Mouse (Mus musculus): Measurements from ENCODE around the gene Hhipl1.

Hhipl1 gene

GRCm38 (mm10) chr12:108305812-108306794 lies at the start of gene Hhipl1:
TSS of gene Hhipl1 (plus strand) at chr12:108306270.
- in situ Hi-C loops (cut with MboI, MseI): no loop called here

DNA sequence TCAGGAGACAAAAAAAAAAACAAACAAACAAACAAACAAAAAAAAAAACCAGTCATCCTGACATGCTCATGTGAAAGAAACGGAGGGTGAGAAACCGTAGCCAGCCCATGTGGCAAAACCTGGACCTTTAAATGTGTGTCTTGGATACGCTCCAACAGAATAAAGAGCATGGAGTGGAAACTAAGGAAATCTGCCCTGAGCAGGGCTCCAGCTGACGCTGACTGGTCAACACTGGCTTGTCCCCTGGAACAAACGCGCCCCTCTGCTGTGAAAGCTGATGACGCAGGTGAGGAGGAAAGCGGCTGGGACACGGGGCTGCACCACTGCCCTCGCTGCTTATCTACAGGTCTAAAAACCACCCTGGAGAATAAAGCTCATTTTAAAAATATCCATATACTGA lies 49.3 kb upstream of the Hhipl1 start:
- in situ Hi-C loops (cut with MboI, MseI): no loop called here

- in situ Hi-C loops (cut with MboI, MseI): no loop called here
Measured at GRCm38 (mm10) chr12:108259322-108260049, 46.6 kb upstream of the Hhipl1 start.

DNA sequence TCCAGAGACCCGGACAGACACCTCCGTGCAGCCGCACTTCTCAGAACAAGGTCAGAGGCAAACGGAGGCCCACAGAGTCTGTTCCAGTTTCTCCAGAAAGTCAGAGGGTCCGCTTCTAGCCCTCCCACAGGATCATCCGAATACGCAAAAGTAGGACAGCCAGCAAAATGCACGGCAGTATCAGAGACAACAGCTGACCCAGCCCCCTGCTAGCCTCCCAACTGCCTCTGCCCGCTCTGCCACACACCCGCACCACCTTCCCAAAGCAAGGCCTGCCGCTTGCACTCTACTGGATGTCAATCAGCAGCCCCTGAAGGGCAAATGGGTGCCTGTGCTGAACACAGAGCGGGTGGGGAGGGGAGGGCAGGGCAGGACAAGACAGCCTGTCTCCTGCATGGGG lies 45.1 kb upstream of the Hhipl1 start:
- in situ Hi-C loops (cut with MboI, MseI): no loop called here

GRCm38 (mm10) chr12:108264918-108265317 lies 41.2 kb upstream of the Hhipl1 start:
- in situ Hi-C loops (cut with MboI, MseI): no loop called here

DNA sequence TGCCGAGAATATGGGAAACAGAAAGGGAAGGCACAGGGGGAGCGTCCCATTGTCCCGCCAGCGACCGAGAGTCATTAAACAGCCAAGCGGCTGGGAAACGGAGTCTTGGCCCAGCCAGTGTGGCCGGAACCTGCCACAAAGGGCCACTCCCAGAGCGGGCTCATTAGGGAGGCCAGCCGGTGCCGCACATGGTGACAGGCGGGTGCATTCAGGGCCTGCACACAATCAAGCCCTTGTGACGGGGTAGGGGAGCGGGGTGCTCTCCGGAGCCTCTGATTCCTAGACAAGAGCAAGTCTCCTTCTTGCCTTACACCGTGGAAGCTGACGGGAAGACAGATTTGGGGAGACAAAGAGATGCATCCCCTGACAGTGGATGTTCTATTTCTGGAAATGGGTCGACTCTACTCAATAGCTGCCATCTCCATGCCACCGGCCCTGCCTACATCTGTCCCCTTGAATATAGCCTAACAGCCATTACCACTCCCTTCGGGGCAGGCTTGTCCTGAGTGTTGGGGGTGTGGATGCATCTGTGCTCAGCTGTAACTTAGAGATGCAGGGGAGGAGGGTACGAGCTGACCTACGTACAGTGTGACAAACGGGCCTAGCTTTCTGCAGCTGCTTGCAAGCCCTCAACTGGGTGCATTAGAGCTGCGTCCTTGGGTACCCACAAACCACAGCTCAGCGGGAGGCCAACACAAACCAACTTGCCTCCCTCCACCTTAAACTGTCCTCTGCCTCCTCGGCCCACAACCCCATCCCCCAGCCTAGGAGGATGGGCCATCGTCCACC lies 40.0 kb upstream of the Hhipl1 start:
- in situ Hi-C loops (cut with MboI, MseI): no loop called here

DNA sequence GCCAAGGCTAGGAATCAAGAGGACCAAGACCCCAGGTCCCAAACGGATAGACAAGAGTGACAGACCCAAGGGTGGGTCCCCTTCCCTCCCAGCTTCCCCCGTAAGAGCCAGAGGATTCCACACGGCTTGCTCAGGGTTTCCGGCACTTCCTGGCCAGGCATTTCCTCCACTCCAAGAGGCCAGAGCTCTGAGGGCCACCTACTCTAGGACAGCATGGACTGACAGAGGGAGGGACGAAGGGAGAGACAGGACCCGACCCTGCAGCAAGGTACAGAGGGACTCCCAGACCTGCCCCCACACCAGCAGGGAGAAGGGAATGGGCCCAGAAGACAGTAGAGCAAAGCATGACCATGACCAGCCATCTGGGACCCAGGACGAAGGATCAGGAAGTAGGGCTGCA lies 38.4 kb upstream of the Hhipl1 start:
- in situ Hi-C loops (cut with MboI, MseI): no loop called here

DNA sequence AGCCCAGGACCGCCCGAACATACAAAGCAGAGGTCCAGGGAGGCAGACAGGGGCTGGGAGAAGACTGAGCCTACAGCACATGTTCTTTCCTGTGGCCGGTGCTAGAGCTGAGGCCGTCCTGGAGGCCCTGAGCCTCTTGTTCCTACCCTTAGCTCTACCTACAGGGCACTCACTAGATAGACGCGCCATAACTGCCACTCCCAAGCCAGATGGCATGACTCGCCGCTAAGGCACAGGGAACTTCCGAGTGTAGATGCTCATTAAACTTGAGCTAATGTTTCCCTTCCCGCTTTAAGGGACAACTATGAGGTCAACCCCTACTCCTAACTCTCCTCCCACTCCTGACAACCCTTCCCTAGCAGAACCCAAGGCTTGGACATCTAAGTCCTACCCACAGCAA lies 37.1 kb upstream of the Hhipl1 start:
- in situ Hi-C loops (cut with MboI, MseI): no loop called here

- in situ Hi-C loops (cut with MboI, MseI): no loop called here
Measured at GRCm38 (mm10) chr12:108269699-108270098, 36.4 kb upstream of the Hhipl1 start.

GRCm38 (mm10) chr12:108270240-108270919 lies 35.7 kb upstream of the Hhipl1 start:
- in situ Hi-C loops (cut with MboI, MseI): no loop called here

DNA sequence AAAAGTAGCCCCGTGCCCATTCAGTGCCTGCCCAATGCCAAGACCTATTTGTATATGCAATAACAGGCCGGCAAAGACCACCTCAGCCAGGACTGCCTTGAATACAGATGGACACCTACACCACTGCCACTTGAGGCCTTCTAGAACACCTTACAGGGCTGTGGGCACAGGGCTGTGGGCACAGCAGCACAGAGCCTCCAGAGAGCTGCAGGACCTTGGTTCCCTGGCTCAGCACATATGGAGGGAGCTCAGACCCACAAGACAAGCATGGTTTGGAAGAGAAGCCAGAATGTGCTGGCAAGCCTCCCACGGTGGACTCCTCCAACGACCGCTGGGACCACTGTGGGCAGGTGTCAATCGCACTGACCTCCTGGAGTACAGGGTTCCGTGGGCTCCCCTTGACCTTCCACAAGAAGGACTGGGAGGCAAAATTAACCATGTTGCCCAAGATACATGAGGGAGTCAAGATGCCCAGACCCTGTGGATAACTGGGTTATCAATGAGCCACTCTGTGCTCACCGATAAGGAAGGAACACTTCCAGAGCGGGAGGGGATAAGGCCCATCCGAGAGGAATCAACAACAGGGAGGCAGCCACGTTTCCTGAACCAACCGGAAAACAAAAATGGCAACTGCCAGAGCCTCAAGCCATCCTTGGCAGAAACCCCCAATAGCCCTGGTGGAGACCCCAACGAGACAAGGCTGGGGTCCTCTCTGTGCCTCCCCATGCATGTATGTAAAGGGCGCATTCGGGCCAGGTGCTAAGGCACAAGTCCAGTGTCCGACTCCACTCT lies 34.5 kb upstream of the Hhipl1 start:
- in situ Hi-C loops (cut with MboI, MseI): no loop called here

DNA sequence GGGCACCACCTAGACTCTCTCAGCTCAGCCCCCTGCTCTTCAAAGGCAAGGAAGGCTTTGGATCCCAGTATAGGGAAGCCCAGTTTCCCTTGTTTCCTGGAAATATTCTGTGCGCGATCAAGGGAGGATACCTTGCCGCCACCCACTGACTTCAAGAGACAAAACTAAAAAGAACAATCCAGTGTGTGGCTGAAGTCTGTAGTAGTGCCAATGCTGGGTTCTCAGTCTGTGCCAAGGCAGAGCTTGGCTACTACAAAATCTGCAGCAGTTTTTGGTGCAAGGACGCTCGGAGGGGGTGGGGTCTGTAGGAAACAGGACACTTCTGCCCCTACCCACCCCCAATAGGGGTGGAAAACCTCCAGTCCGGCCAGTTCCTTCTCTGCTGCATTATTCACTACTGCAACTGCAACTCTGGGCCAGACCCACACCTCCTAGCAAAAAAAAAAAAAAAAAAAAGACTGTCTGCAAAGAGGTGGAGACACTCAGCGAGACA lies 33.9 kb upstream of the Hhipl1 start:
- in situ Hi-C loops (cut with MboI, MseI): no loop called here

DNA sequence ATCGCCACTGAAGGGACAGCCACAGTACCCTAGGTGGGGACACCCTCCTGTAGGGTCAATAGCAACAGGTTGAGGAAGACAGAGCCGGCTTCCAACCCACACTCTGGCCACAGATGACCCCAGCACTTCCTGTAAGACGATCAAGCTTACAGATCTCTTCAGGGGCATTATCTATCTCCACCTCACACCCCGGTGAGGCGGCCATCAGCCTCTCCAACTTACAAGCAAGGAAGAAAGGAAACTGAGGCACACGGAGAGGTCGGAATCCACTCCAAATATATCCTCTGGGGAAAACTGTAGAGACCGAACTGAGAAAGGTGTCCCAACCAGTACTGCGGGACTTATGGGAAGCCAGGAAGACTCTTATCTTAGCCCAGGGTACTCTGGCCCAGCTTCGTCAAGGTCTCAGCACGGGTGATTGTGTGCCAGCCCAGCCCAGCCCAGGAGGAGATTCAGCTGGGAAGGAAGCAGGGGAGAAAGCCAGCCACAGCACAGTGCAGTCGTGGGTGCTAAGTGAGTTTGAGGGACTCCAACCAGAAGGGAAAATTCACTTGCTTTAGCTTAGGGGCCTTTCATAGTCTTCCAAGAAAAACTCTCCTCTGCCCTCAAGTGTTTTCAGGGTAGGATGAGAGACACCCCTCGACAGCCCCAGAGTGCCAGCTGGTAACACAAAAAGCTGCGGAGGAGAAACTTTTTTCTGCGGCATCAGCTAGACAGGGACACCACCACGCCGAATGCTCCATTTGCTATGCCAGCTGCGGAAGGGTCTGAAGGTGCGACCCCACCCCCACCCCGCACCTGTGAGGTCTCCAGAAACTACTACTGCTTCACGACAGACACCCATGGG lies 32.4 kb upstream of the Hhipl1 start:
- in situ Hi-C loops (cut with MboI, MseI): no loop called here

DNA sequence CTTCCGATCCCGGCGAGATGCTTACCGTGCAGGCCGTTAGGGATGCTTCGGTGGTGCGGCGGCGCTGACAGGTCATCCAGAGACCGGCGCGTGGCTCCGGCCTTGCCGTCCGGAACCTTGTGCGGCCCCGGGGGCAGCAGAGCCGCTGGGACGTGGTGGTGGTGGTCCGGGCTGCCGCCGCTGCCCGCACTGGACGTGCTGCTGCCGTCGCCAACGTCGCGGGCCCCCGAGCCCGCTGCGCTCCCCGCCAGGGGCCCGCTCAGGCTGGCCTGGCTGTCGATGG lies 31.8 kb upstream of the Hhipl1 start:
- in situ Hi-C loops (cut with MboI, MseI): no loop called here

- in situ Hi-C loops (cut with MboI, MseI): no loop called here
Measured at GRCm38 (mm10) chr12:108274661-108275507, 31.2 kb upstream of the Hhipl1 start, which contains the start of gene Ccdc85c. TSS of gene Ccdc85c (minus strand) at chr12:108275425.

DNA sequence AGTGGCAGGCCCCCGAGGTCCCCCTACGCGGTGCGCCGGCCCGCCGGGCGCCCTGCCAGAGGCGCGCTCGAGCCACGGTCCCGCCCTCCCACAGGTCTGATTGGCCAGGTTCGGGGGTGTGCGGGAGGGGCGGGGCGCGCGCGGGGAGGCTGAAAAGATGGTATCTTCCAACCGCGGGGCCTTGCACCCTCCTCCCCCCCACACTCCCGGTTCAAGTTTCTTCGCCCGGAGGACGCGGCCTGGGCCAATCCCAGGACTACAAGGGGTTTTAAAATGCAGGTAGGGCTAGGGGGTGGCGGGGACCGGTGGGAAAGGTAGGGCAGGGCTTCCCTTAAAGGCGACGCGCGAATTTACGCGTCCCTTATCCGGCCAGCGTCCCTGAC lies 30.6 kb upstream of the Hhipl1 start:
- in situ Hi-C loops (cut with MboI, MseI): no loop called here

- in situ Hi-C loops (cut with MboI, MseI): no loop called here
Measured at GRCm38 (mm10) chr12:108275920-108276822, 29.9 kb upstream of the Hhipl1 start.
